Mouse (Mus musculus) small intestine, adult 2 months (tissue): ENCODE measurements around the gene Nelfcd.

Experiments
- CTCF ChIP-seq: fragments of 200-500 bp; IDR thresholded peaks from 2 replicates; pipeline ENCODE4 v1.5.1; 2012; ENCODE audit warnings: low read depth, mild to moderate bottlenecking, control low read depth, inconsistent platforms, low read length, moderate library complexity, mixed read lengths; ENCODE audit not compliant: insufficient replicate concordance, insufficient read length; ENCODE audit errors: extremely low read depth
- POLR2A ChIP-seq: fragments of 200-500 bp; IDR thresholded peaks from 2 replicates; pipeline ENCODE4 v1.6.1; 2012; ENCODE audit warnings: low read depth, mild to moderate bottlenecking, control low read depth, inconsistent platforms, low read length, moderate library complexity

GRCm38 (mm10) chr2:174428076-174428835 lies 12.7 kb downstream of the Nelfcd start:
- TF ChIP-seq CTCF (no peak), POLR2A (no peak)
